Mouse (Mus musculus) erythroid progenitor cell, adult 5-6 weeks (primary cell): ENCODE results near the gene Enpep. TPM values are rescaled to one million over a fixed set of nuclear protein-coding genes. Genes with fewer than 3 reads are reported as not detected.

ENCODE experiments used
- ATAC-seq: replicated peaks from 2 replicates; pipeline ENCODE4 v1.8.0; 2016; ENCODE audit warnings: moderate number of reproducible peaks, mild to moderate bottlenecking, moderate TSS enrichment, inconsistent platforms; ENCODE audit not compliant: poor library complexity, low FRiP score, severe bottlenecking
- total RNA-seq, 2 experiments: library from RNA; stranded (forward) in 1 of 2; stranded (reverse) in 1 of 2; fragments of 150-400 nt in 1 of 2; fragments of 186-747, 209-891 nt in 1 of 2; gene quantifications; 2 replicates each; pipeline versions ENCODE4 v1.2.3 to v1.2.4; 2015 to 2017; ENCODE audit warnings: low replicate concordance in 2 of 2

Gene Enpep
- total RNA-seq, 2 experiments from 2014 or later, result 0.84 to 2.6 TPM

DNA sequence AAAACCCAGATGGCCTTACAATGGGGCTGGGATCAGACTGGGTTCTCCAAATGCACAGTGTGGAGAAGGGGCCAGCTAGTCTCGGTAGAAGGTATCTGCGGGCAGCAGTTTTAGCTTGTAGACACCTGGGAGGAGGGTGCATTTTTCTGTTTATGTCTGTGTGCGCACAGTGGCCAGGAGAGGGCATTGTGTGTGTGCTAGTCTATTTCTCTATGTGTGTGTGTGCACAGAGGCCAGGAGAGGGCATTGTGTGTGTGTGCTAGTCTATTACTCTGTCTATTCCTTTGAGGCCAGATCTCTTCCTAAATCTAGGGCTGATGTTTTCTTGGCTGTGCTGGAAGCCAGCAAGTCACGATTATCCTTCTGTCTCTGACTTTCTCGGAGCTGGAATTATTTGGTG, 74.0 kb downstream of the Enpep start:
- no peak for ATAC-seq

DNA sequence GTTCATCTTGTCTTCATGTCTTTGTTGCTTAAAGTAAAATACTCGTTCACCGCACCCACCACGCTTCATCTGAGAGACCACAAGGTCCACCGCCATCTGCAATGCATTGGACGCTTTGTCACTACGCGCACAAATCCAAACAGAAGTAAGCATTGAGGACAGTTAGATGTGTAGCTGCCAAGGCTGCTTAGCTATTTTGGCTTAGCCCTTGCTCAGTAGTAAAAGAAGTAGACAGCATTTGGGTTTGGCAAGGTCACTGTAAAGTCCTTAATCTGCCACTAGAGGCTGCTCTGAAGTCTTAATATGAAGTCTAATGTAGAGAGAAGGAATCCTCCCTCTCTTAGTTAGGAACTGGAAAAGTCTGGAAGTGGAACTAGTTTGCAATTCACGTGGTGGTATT, 75.8 kb downstream of the Enpep start:
- no peak for ATAC-seq

DNA sequence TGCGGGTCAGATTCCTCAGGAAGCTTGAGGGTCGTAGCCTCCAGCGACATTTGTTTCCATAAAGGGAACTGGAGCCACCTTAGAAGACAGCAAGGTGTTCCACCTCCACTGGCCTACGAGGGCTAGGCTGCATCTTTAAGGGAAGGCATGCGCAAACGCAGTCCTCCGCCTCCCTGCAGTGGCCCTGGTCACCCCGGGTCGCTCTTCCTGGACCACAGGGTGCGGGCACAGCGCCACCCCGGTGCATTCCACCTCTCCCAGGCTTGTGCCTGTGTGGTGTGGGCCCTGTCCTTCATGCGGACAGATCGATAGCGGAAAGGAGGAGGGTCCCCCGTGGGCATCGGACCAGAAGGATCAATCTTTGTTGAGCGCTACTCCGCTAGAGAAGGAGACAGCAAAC, 76.2 kb downstream of the Enpep start:
- no peak for ATAC-seq

DNA sequence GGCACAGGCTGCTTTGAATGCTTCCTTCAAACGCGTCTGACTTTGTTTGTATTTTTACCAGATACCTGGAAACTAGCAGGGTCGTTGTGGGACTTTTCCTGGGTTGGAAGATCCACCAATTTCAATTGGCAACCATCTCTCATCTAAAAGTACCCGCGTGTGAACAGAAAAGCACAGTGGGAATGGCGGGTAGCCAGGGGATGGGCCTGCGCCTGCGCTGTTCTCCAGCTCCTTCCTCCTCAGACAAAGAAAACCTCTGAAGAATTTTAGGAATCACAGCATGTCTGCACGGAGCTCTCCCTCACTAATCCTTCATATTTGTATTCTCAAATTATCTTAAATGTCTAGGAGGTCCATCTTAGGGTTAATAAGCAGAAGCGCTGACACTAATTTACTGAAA, 78.3 kb downstream of the Enpep start:
- no peak for ATAC-seq

DNA sequence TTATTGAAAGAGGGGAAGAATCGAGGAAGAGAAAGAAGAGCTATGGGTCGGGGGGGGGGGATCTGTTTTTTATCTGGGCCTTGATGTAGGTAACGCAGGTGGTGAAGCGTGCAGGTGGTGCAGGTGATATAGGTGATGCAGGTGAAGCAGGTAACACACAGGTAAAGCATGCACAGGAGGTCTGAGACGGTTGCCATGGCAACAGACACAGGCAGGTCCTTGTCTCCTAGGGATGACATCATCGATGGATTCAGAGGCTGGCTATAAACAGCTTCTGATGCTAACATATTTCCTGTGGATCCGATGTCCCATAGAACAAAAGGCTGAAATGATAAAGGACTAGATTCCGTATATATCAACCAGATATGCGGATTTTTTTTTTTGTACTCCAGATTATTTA, 81.5 kb downstream of the Enpep start:
- no peak for ATAC-seq

DNA sequence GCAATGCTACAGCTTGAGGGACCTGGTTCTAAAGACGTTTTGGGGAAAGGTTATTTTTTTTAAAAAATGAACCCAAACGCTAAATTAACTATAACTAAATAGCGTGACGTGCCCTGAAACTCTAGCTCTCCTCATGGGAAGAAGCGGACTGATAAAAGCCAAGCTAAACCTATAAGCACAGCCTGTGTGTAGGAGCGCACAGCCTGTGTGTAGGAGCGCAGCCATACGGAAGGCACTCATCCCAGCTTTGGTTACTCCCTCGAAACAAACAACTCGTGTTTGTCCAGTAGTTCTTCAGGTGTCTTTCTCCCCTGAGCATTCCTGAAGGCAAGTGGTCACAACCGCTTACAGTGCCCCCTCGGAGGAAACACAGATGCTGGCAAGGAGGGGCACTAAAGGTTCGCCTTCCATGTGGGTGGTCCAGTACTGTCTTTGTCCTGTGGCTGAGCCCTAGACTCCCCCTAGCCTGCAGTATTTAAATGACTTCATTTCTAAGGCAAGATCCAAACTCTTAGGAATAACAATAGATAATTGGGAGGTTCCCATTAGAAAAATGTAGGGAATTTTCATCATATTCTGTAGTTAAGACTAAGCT, 93.8 kb downstream of the Enpep start:
- no peak for ATAC-seq

DNA sequence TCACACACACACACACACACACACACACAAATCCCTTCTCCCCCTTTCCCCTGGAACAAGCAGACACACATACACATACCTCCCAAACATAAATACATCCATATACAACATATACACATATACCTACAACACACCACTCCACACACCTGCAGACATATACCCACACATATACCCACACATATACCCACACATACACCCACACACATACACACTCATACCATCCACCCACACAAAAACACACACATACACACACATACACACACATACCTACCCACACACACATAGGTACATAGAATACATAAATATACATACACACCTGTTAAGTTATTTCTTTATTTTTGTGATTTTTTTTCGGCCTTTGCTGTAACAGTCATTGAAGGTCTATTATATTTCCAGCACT, 94.5 kb downstream of the Enpep start:
- ATAC-seq, result no peak

DNA sequence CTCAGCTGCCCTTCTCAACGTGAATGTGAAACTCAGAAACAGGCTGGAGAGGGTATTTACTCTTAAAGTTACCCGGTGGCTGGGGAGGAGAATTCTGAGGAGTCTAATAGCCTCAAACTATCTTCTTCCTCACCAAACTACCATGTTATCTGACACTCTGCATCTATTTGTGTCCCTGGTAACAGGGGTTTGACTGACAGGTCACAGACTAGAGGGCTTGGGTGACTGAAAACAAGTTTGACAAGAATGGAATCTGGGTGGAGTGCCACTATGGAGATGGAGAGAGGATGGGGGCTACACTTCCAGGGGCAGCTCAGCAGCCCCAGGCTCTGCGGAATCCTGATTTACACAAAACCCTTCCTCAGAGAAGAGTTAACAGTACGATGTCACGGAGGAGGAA, 105.2 kb downstream of the Enpep start:
- ATAC-seq, result no peak

DNA sequence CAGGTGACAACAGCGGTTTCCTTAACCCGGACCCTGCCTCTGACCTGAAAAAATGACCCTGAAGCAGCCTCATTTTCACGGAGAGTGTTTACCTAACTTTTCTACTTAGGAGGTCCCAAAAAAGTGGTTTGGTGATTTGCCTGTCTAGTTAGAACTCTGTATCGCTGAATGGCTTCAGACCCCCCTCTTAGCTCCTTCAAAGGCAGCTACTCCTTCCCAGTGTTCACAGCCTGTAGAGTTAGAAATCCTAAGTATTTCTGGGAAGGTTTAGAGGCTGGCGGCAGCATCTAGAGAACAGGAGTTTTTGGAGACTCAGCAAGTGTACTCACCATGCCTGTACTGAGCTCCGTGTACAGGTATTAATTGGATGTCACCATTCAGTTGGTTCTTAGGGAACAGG, 105.8 kb downstream of the Enpep start:
- ATAC-seq, result no peak

DNA sequence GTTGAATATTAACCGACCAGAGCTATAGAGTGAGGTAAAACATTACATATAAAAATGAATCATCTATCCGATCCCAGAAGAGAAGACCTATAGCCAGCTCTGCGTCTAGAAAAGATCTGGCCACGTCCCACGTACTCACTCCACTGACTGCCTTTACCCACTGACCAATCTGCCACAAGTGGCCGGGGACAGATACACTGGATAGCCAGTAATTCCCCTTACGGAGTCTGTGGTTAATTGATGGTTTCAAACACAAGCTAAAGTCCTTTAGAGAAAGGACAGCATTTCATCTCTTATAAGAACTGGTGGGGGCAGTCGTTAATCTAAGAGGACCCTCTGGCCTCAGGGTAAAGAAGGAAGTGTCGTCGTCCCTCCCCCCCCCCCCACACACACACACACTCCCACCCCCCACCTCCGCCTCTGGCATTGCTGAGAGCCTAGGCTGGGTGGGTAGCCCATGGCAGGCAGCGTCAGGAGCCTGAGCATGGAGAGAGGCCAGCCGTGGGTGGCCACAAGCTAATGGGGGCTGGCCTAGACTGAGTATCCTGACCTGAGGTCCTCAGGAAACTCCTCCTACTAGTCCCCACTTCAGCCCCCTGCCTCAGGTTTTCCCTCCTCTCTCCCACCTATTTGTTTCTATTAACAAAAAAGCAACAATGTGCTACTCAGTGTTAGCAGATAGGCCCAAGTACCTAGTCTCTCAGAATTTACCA, 106.8 kb downstream of the Enpep start:
- ATAC-seq, result no peak

DNA sequence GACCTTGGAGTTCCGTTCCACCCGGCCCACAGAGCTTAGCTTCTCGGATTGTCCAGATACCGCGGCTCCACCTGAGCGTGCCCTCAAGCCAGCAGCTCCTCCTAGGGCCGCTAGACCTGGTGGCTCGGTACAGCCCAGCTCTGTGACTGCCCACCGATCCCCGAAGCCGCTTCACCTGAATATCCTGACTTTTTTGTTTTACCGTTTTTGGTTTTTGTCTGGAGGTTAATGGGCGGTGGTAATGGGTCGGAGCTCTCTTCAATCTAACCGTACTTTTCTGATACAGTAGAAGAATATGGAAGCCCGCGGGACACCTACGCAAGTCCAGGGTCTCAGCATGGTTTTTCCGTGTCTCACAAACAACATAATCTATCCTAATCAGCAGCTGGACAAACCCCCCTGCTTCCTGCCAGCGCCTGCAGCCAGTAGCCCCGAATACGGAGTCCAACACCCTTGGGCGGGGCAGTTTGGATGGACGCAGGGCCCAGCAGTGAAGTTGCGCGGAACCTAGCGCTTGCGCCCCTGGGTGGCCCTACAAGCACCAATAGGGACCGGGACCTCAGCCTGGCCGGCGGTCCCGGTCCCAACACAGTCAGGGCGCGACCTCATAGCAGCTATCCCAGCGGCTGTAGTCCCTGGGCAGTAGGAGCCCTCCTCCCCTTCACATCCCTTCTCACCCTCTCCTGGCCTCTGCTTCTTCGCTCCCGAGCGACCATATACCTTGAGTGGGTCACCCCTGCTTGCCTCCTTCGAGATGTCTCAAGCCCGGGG, 107.5 kb downstream of the Enpep start:
- ATAC-seq, result no peak

DNA sequence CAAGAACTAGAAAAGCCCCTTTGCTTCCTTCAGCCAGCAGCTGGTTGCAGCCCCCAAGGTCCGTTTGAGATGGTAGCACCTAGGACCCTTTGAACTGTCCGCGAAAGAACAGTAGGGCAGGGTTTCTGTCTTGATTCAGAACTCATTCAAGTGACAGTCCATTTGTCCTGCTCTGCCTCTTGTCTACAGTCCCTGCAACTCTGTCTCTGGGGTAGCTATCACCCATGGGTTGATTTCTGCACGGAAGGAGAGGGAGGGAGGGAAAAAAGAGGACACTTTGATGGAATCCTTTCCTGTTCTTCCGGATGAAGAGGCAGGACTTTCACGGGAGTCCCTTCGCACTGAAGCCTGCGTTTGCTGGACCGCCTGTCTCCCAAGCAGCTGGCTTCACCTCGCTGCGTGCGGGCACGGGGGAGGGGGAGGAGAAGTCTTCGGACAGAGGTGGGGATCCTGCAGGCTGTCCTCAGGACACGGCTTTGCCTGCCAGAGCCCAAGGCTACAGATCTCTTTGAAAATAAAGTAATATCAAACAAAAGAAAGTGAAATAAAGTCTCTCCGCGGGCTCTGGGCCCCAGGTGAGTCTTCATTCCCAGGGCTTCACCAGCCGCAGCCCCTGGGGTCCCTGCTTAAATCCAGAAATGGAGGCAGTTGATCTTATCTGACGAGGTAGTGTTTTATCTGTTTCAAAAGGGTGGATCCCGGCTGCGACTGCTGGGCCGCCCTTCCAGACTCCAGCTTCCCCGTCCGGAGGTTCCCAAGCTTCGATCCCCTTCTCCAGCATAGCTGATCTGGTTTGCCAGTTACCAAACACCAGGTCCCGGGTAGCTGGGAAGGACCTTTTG, 108.3 kb downstream of the Enpep start:
- ATAC-seq, result no peak

DNA sequence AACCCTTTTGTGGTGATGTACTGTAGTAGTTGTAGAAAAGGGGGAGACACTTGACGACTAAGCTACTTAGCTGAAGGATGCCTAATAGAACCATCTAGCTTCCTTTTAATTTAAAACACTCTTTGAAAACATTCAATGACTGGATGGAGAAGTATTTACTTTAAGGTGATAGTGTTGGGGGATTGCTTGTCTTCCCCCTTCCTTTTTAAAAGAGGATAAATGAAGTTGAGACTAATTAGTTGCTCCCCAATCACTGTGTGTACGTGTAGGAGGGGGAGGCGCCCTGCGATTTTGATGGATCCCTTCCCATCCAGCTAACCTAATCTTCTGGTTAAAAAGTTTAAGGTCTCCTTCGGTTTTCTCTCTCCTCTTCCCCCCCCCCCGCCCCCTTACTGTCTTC, 109.1 kb downstream of the Enpep start:
- ATAC-seq, result no peak

DNA sequence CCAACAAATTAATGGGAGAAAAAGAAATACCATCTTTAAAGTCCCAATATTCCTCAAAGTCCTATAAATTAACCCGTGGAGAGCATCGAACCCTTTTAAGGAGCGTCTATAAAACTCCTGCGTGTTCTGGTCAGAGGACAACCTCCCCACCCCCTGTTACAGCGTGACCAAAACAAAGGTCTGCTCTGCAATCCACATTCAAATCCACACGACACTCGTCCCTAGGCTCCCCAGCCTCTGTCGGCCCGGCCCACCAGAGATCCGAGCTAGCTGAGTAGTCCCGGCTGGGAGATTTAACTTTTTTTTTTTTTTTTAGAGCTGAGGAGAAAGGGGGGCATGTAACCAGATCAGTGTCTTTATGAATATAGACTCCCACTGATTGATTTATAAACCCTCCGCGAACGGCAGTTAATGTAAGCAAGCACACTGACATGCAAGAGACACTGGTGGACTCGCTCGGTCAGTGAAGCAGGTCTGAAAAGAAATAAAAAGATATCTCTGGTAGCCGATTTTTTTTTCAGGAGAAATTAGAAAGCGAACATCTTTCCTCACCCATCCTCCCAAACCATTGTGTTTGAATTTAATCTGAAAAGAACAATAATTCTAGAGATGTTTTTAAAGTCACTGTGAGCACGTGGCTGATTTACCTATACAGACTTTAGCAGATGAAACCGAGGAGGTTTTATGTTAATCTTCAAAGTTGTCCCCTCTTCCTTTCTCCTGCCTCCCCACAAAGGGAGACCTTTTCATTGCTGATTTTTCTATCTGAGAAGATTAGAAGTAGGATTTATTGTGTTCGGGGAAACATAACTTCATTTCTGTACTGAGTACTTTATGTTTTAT, 109.9 kb downstream of the Enpep start:
- ATAC-seq, result no peak

DNA sequence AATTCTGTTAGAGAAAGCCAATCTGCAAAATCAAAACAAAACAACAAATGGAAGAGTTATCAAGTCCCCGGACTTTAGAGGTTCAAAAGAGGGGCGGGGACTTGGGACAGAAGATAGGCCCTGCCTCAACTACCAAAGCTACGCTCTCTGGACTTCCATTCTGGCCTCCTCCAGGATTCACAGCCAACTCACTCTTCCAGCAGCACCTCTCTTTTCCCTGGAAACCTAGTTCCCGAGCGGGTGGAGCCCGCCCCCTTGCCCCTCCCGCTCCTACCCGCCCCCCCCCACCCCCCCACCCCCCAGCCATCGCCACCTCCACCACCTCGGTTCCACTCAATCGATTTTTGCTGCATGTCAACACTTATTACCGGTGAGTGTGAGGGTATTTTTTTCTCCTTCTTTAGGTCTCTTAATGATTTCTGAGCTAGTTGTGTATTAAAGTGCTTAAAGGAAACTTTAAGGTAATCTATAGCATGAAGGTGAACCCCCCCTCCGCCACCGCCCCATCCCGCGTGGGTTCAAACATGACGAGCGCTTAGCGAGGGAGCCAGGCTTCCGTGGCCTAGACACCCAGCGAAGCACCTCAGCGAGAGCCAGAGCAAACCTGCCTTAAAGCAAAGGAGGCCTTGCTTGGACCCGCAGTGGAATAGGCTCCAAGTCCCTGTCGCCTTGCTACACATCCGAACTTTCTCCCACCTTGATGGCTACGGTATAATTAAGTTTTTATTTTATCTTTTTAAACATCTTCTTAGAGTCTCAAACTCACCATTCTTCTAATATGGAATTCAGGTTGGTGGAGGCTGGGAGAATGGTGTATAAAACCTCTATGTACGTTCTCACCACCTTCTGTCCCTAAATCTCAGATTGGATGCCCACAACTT, 110.9 kb downstream of the Enpep start:
- ATAC-seq, result no peak

DNA sequence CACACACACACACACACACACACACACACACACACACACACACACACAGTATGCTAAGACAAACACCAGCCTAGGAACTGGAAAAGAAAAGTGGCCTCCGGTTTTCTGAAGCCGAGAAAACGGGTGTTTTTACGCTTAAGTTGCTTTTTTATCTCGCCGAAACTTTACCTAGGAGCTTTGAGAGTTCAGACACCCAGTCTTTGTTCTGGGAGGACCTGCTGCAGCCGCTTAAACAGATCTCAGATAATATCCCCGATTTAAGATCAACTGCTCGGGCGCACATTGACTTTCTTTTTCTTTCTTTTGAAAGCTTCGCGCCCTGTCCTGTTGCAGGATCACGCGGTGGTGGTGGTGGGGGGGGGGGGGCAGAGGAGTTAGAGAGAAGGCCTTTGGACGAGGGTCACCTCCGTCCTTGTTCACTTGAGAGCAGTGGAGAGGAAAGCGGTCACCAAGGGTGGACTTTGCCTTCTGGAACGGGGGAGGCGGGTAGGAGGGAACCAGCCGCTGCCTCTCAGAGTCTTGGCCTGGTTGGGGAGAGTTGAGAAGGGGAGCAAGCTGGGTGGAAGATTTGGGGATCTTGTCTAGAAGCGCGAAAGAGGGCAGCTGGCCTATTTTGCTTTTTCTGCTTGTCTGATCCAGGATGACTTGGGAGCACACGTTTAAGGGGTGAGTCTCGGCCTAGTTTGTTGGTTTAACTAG, 111.7 kb downstream of the Enpep start:
- ATAC-seq, result no peak

DNA sequence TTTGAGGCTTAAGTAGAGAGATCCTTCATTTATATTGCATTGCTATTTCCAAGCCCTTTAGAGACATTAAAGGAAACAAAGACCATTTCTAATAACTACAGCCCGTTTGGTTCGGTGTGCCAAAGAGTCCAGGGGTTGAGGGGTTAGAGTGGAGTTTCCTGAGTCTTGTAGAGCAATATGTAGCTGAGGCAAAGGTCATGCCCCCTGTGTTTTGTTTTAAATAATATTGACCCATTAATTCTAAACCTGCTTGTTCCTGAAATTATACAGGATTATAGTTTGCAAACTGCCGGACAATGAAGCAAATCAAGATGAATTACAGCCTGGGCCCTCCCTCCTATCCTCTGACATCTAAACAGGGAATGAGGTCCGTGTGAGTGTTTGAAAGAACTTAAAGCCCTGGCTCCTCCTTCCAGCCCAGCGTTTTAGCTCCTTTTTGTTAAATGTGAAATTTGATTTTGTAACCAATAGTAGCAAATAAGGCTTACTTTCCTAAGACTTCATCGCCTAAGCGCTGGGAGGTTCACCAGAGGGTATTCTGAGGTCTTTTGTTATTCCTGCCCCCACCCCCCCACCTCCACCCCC, 112.3 kb downstream of the Enpep start:
- ATAC-seq, result no peak
